Mouse (Mus musculus): Measurements from ENCODE around the gene Angel1. TPM values are rescaled to one million over a fixed set of nuclear protein-coding genes. Genes with fewer than 3 reads are reported as not detected.

Gene Angel1
- polyA plus RNA-seq, 1 experiment from 2014 or later, result 14.9 TPM

DNA sequence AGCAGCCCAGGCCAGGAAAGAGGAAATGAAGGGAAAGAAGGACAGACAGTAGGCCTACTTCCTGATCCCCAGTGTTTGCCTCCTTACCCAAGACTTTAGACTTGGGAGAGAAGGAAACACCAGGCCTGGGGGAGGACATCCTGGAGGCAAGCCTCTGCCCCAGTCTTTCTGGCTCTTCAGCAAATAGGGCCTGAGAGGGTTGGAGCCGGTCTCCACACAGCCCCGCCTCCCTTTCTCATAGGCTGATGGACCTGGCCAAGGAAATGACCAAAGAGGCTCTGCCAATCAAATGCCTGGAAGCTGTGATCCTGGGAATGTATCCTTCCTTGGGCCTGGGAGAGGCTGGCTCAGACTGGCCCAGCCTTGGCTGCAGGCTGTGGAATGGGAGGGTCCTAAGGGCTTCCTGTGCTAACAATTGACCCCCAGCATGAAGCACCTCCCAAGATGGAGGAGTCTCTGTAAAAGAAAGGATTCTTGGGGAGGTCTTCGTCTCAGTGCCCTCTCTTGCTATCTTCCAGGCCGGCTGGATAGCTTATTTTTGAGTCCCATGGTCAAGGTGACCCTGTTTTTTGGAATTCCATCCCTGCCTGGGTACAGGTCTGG lies 38.2 kb downstream of the Angel1 start:
- no peaks in the 10 kb centered on the region for H3K9me3 ChIP-seq (ENCODE audit: control insufficient read depth, low read length)
- no peaks in the 10 kb centered on the region for H3K4me1 ChIP-seq (replicated peaks; ENCODE audit: control insufficient read depth, insufficient read depth, low read length)
- H3K36me3 ChIP-seq (ENCODE audit: control insufficient read depth, insufficient read depth, low read length), result no peaks in the 10 kb centered on the region; the same call in 1 of the 2 replicates
- WGBS, result 76% methylated on average over 4 of the region's 4 CpGs
- no peaks in the 10 kb centered on the region for H3K27me3 ChIP-seq (ENCODE audit: control insufficient read depth, insufficient read depth, low read length)
- no peak overlapping the region for H3K4me2 ChIP-seq (ENCODE audit: low read depth, low read length, severe bottlenecking)
- no peak overlapping the region for H3K4me3 ChIP-seq (ENCODE audit: low read depth, low read length)
- H3K9ac ChIP-seq (ENCODE audit: low read length), result no peak overlapping the region
- ATAC-seq (replicated peaks; ENCODE audit: low FRiP score) (peak; percentile 34; the same call in 1 of the 2 replicates), DNase-seq (ENCODE audit: low spot score) (no peak)
- H3K27ac ChIP-seq (ENCODE audit: low read depth, low read length), result no peak overlapping the region

GRCm38 (mm10) chr12:86687445-86687955 lies 38.8 kb downstream of the Angel1 start:
- DNase-seq (ENCODE audit: low spot score) (no peak), ATAC-seq (replicated peaks; ENCODE audit: low FRiP score) (0 out of 2 replicates have a peak, but pooled peaks have one; percentile 4)
- Histone ChIP-seq H3K9ac (ENCODE audit: low read length) (no peak overlapping the region), H3K27me3 (ENCODE audit: control insufficient read depth, insufficient read depth, low read length) (no peaks in the 10 kb centered on the region), H3K4me2 (ENCODE audit: low read depth, low read length, severe bottlenecking) (no peak overlapping the region), H3K9me3 (ENCODE audit: control insufficient read depth, low read length) (no peaks in the 10 kb centered on the region), H3K36me3 (ENCODE audit: control insufficient read depth, insufficient read depth, low read length) (no peaks in the 10 kb centered on the region; the same call in 1 of the 2 replicates), H3K4me3 (ENCODE audit: low read depth, low read length) (no peak overlapping the region), H3K4me1 (replicated peaks; ENCODE audit: control insufficient read depth, insufficient read depth, low read length) (no peaks in the 10 kb centered on the region), H3K27ac (ENCODE audit: low read depth, low read length) (no peak overlapping the region)
- WGBS, result 76% methylated on average over 4 of the region's 4 CpGs

DNA sequence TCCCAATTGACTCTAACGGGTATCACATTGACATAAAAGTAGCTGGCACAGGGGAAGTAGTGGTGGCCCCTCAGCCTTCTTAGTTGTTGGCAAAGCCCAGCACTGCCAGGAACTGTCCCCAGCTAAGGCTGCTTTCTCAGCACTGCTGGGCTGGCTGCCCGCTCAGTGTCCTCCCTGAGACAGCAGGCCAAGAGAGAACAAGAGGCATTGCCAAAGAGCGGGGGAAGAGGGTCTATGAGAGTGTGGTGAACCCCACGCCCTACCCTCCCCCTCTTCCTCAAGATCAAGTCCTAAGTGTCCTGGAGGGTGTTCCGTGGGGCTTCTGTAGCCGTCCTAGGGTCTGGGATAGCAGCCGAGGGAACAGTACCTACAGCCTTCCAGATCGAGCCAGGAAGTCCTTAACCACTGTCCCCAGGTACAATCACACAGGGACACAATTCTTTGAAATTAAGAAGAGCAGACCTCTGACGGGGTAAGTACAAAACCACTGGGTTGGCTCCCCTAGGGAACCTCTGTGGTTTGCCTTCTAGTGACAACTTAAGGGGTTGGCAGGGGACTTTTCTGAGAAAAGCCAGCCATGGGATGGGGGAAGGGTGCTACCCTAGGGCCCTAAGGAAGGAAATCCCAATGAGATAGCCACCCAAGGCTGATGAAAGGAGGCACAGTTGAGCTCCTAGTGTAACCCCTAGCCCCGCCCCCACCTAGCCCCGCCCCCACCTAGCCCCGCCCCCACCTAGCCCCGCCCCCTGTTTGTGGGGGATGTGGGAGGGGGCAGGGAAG lies 39.5 kb downstream of the Angel1 start:
- H3K4me2 ChIP-seq (ENCODE audit: low read depth, low read length, severe bottlenecking), result no peak overlapping the region
- H3K4me3 ChIP-seq (ENCODE audit: low read depth, low read length), result no peak overlapping the region
- 0 out of 2 replicates have a peak overlapping the region, but pooled peaks have one; percentile 32 for H3K27ac ChIP-seq (ENCODE audit: low read depth, low read length)
- 0 out of 2 replicates have a peak, but pooled peaks cover under 1% of the 10 kb centered on the region for H3K4me1 ChIP-seq (replicated peaks; ENCODE audit: control insufficient read depth, insufficient read depth, low read length)
- DNase-seq (ENCODE audit: low spot score) (no peak), ATAC-seq (replicated peaks; ENCODE audit: low FRiP score) (no peak)
- H3K9me3 ChIP-seq (ENCODE audit: control insufficient read depth, low read length), result no peaks in the 10 kb centered on the region
- H3K27me3 ChIP-seq (ENCODE audit: control insufficient read depth, insufficient read depth, low read length), result no peaks in the 10 kb centered on the region
- 60% methylated on average over 13 of the region's 13 CpGs for WGBS
- no peaks in the 10 kb centered on the region; the same call in 1 of the 2 replicates for H3K36me3 ChIP-seq (ENCODE audit: control insufficient read depth, insufficient read depth, low read length)
- no peak overlapping the region for H3K9ac ChIP-seq (ENCODE audit: low read length)

DNA sequence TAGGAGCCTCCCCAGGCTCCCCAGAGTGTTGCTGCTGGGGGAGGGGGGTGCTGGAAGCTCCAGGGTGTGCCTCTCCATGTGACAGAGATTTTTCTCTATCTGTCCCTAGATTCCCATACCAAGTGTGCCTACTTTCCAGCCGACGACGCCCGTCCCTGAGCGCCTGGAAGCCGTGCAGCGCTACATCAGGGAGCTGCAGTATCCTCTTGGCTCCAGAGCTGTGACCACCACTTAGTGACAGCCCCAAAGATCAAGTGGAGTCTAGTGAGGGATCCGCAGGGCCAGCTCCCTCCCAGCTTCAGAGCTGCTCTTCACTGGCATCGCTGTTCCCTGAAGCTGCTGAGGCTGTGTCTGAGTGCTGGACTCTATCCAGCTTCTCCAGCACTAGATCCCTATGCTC lies 41.0 kb downstream of the Angel1 start:
- no peak overlapping the region for H3K9ac ChIP-seq (ENCODE audit: low read length)
- H3K27me3 ChIP-seq (ENCODE audit: control insufficient read depth, insufficient read depth, low read length), result no peaks in the 10 kb centered on the region
- DNase-seq (ENCODE audit: low spot score) (no peak), ATAC-seq (replicated peaks; ENCODE audit: low FRiP score) (no peak)
- no peak overlapping the region for H3K4me3 ChIP-seq (ENCODE audit: low read depth, low read length)
- no peak overlapping the region for H3K27ac ChIP-seq (ENCODE audit: low read depth, low read length)
- H3K9me3 ChIP-seq (ENCODE audit: control insufficient read depth, low read length), result no peaks in the 10 kb centered on the region
- H3K4me2 ChIP-seq (ENCODE audit: low read depth, low read length, severe bottlenecking), result no peak overlapping the region
- 0 out of 2 replicates have a peak, but pooled peaks cover 6% of the 10 kb centered on the region for H3K4me1 ChIP-seq (replicated peaks; ENCODE audit: control insufficient read depth, insufficient read depth, low read length)
- WGBS, result 84% methylated on average over 9 of the region's 9 CpGs
- no peaks in the 10 kb centered on the region; the same call in 1 of the 2 replicates for H3K36me3 ChIP-seq (ENCODE audit: control insufficient read depth, insufficient read depth, low read length)

DNA sequence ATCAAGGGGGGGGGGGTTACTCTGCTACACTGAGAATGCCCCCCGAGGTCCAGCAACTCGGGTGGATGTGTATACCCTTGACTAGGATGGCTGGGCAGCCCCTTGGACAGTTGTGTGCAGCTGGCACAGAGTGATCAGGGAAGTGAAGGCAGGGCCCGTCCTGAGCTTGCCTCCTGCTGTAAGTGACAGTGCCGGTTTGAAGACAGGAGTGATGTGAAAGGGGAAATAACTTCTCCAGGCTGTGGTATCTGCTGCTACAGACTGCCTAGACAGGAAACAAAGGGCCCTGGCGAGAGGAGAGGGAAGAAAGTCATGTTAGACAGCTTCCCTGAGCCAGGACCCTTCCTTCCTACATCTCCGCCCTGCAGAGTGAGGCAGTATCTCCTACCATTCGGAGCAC lies 42.6 kb downstream of the Angel1 start:
- Histone ChIP-seq H3K4me2 (ENCODE audit: low read depth, low read length, severe bottlenecking) (no peak overlapping the region), H3K27ac (ENCODE audit: low read depth, low read length) (no peak overlapping the region), H3K9ac (ENCODE audit: low read length) (no peak overlapping the region), H3K36me3 (ENCODE audit: control insufficient read depth, insufficient read depth, low read length) (no peaks in the 10 kb centered on the region; the same call in 1 of the 2 replicates), H3K27me3 (ENCODE audit: control insufficient read depth, insufficient read depth, low read length) (no peaks in the 10 kb centered on the region), H3K4me3 (ENCODE audit: low read depth, low read length) (no peak overlapping the region), H3K9me3 (ENCODE audit: control insufficient read depth, low read length) (no peaks in the 10 kb centered on the region), H3K4me1 (replicated peaks; ENCODE audit: control insufficient read depth, insufficient read depth, low read length) (0 out of 2 replicates have a peak, but pooled peaks cover 9% of the 10 kb centered on the region)
- WGBS, result 76% methylated on average over 7 of the region's 7 CpGs
- DNase-seq (ENCODE audit: low spot score), result no peak
- no peak for ATAC-seq (replicated peaks; ENCODE audit: low FRiP score)

GRCm38 (mm10) chr12:86682178-86682577 lies 44.1 kb downstream of the Angel1 start:
- WGBS, result 87% methylated on average over 8 of the region's 8 CpGs
- no peaks in the 10 kb centered on the region; the same call in 1 of the 2 replicates for H3K36me3 ChIP-seq (ENCODE audit: control insufficient read depth, insufficient read depth, low read length)
- no peak overlapping the region for H3K27ac ChIP-seq (ENCODE audit: low read depth, low read length)
- no peak overlapping the region for H3K9ac ChIP-seq (ENCODE audit: low read length)
- H3K4me2 ChIP-seq (ENCODE audit: low read depth, low read length, severe bottlenecking), result 0 out of 2 replicates have a peak overlapping the region, but pooled peaks have one; percentile 2
- H3K27me3 ChIP-seq (ENCODE audit: control insufficient read depth, insufficient read depth, low read length), result no peaks in the 10 kb centered on the region
- H3K4me1 ChIP-seq (replicated peaks; ENCODE audit: control insufficient read depth, insufficient read depth, low read length), result peaks cover 9% of the 10 kb centered on the region; the same call in 1 of the 2 replicates
- no peak for DNase-seq (ENCODE audit: low spot score)
- no peak for ATAC-seq (replicated peaks; ENCODE audit: low FRiP score)
- H3K4me3 ChIP-seq (ENCODE audit: low read depth, low read length), result no peak overlapping the region
- H3K9me3 ChIP-seq (ENCODE audit: control insufficient read depth, low read length), result no peaks in the 10 kb centered on the region

- Histone ChIP-seq H3K4me2 (ENCODE audit: low read depth, low read length, severe bottlenecking) (peak overlapping the region; percentile 8; the same call in 1 of the 2 replicates), H3K27me3 (ENCODE audit: control insufficient read depth, insufficient read depth, low read length) (no peaks in the 10 kb centered on the region), H3K36me3 (ENCODE audit: control insufficient read depth, insufficient read depth, low read length) (no peaks in the 10 kb centered on the region; the same call in 1 of the 2 replicates), H3K4me1 (replicated peaks; ENCODE audit: control insufficient read depth, insufficient read depth, low read length) (peaks cover 9% of the 10 kb centered on the region; the same call in 1 of the 2 replicates), H3K4me3 (ENCODE audit: low read depth, low read length) (no peak overlapping the region), H3K9me3 (ENCODE audit: control insufficient read depth, low read length) (no peaks in the 10 kb centered on the region), H3K27ac (ENCODE audit: low read depth, low read length) (no peak overlapping the region), H3K9ac (ENCODE audit: low read length) (no peak overlapping the region)
- 92% methylated on average over 9 of the region's 9 CpGs for WGBS
- no peak for ATAC-seq (replicated peaks; ENCODE audit: low FRiP score)
- no peak for DNase-seq (ENCODE audit: low spot score)
These were observed 44.6 kb downstream of the Angel1 start for GRCm38 (mm10) chr12:86681626-86682025.

DNA sequence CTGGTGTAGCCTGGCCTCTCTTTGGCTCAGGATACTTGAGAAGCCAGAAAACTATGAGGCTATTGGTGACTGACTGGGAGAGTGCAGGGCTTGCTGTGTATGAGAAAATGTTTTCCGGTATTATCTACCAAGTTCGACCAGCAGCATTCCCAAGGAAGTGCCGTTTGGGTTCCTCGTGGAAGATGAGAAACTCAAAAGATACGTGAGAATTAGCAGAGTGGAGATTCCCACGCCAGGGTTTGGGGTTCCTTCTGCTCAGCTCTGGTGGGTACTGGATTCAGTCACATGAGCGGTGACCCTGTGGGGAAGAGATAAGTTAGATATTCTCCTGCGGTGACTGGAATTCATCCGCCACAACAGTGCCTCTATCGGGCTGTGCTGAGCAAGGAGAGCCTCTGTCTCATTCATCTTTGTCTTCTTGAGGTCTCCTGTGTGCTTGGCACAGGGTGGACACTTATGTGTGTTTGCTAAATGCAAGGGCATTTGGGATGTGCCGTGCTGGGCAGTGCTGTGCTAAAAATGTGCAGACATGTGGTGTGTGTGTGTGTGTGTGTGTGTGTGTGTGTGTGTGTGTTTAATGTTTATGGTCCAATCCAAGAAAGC lies 45.6 kb downstream of the Angel1 start:
- Histone ChIP-seq H3K9ac (ENCODE audit: low read length) (peak overlapping the region; percentile 97; the same call in 1 of the 2 replicates), H3K9me3 (ENCODE audit: control insufficient read depth, low read length) (no peaks in the 10 kb centered on the region), H3K27me3 (ENCODE audit: control insufficient read depth, insufficient read depth, low read length) (no peaks in the 10 kb centered on the region), H3K4me3 (ENCODE audit: low read depth, low read length) (peak overlapping the region; percentile 83), H3K27ac (ENCODE audit: low read depth, low read length) (no peak overlapping the region), H3K4me2 (ENCODE audit: low read depth, low read length, severe bottlenecking) (peak overlapping the region; percentile 96), H3K36me3 (ENCODE audit: control insufficient read depth, insufficient read depth, low read length) (no peaks in the 10 kb centered on the region), H3K4me1 (replicated peaks; ENCODE audit: control insufficient read depth, insufficient read depth, low read length) (peaks cover 9% of the 10 kb centered on the region; the same call in 1 of the 2 replicates)
- no peak for DNase-seq (ENCODE audit: low spot score)
- WGBS, result 57% methylated on average over 11 of the region's 11 CpGs
- no peak for ATAC-seq (replicated peaks; ENCODE audit: low FRiP score)
